Mouse (Mus musculus) C2C12 (cell line): ENCODE results near the gene Gjc1.

Experiments
- CEBPB ChIP-seq: IDR thresholded peaks from one replicate; pipeline ENCODE4 v1.6.1; 2011; ENCODE audit warnings: low read depth, mild to moderate bottlenecking, control low read depth, moderate library complexity
- CTCF ChIP-seq: IDR thresholded peaks from one replicate; pipeline ENCODE4 v1.5.1; 2011; ENCODE audit not compliant: control insufficient read depth, insufficient read depth, insufficient read length
- FOSL1 ChIP-seq: IDR thresholded peaks from one replicate; pipeline ENCODE4 v1.8.0; 2011; ENCODE audit warnings: mild to moderate bottlenecking, low read length; ENCODE audit not compliant: poor library complexity, insufficient read depth, severe bottlenecking
- MAX ChIP-seq: IDR thresholded peaks from one replicate; pipeline ENCODE4 v1.6.1; 2011; ENCODE audit warnings: mild to moderate bottlenecking, control low read depth
- MYOD1 ChIP-seq: IDR thresholded peaks from one replicate; pipeline ENCODE4 v1.6.1; 2011; ENCODE audit warnings: low read depth; ENCODE audit not compliant: control insufficient read depth, insufficient read length
- MYOG ChIP-seq: IDR thresholded peaks from one replicate; pipeline ENCODE4 v1.6.1; 2011; ENCODE audit not compliant: control insufficient read depth, insufficient read length; ENCODE audit errors: extremely low read depth
- USF1 ChIP-seq: IDR thresholded peaks from one replicate; pipeline ENCODE4 v1.6.1; 2011; ENCODE audit warnings: low read depth, mild to moderate bottlenecking, control low read depth, moderate library complexity

DNA sequence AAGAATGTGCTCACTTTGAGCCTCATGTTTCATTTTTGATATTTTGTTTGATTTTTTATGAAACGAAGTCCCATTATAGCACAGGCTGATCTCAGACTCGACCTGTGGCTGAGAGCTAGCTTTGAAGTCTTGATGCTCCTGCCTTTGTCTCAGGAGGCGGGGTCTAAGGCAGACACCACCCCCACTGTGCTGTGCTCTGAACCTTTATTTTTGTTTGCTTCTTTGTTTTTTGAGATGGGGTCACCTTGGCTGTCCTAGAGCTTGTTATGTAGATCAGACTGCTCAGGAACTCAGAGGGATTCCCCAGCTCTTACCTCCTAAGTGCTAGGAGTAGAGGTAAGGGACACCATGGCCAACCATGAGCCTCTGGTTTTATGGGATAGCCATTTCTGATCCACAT lies 932 bp upstream of the Gjc1 start:
- no peak for TF ChIP-seq CTCF
- TF ChIP-seq USF1: no peak
- TF ChIP-seq MYOD1: no peak
- no peak for TF ChIP-seq MAX
- no peak for TF ChIP-seq CEBPB
- no peak for TF ChIP-seq MYOG
- TF ChIP-seq FOSL1: no peak
